Mouse (Mus musculus): ENCODE results near the gene Fam167b.

- no peak for TF ChIP-seq POLR2A (IDR thresholded peaks at IDR 0.05; ENCODE audit: borderline replicate concordance, low read depth, low read length)
- TF ChIP-seq CTCF (IDR thresholded peaks at IDR 0.05; ENCODE audit: low read depth, low read length), result no peak
These were observed 47.7 kb upstream of the Fam167b start for GRCm38 (mm10) chr4:129626035-129626434.

All from bone marrow macrophage, adult 2 months (primary cell).